20 mouse cellular contexts compared by ENCODE assay signal in genomic region chr11:30257085-30257484, GRCm38 (mm10). TPM values are rescaled to one million over a fixed set of nuclear protein-coding genes. Genes with fewer than 3 reads are reported as not detected.
DNase-seq lines count a peak whose midpoint lies in the region; ATAC-seq and TF ChIP-seq lines count a peak whose summit lies in the region.
"Had no signal": no experiment of that assay in that cellular context is flagged by ENCODE, and none has a peak within 500 bp of the region (broad histone marks: within the 10 kb centered on the region; RNA-seq: fewer than 3 reads in every experiment).

No protein-coding gene starts in this region.

- peak; percentile 73 for DNase-seq in heart, adult 11 months
- DNase-seq in heart, postnatal 14 days: no peak
- DNase-seq in kidney, adult 2 months: peak; percentile 67
- no peak for DNase-seq in lung, postnatal 14 days
- peak; percentile 57 for DNase-seq in lung, postnatal 36 days
- DNase-seq in retina, embryonic 14.5 days (ENCODE audit: low spot score): no peak
- DNase-seq: adrenal gland, postnatal 25 days; cerebellum, adult 8-10 months; kidney, postnatal 25 days; spleen, adult 18-20 months; thymus, adult 2 months had no signal

- H3K4me3 ChIP-seq in kidney, adult 2 months (ENCODE audit: insufficient read depth, low read depth, low read length): no peak overlapping the region
- no peak overlapping the region for H3K4me3 ChIP-seq in kidney, embryonic 14.5 days (ENCODE audit: low read length)
- H3K4me3 ChIP-seq in lung, embryonic 16.5 days (ENCODE audit: low read length): no peak overlapping the region
- H3K4me3 ChIP-seq: embryonic facial prominence, embryonic 13.5 days; left cerebral cortex, adult 2 months; liver, embryonic 15.5 days; stomach, embryonic 15.5 days had no signal

- no peak overlapping the region for H3K9ac ChIP-seq in kidney, embryonic 14.5 days (ENCODE audit: low read depth, low read length)
- H3K9ac ChIP-seq in lung, embryonic 16.5 days (ENCODE audit: low read length): no peak overlapping the region
- H3K9ac ChIP-seq: embryonic facial prominence, embryonic 13.5 days; liver, embryonic 15.5 days; stomach, embryonic 15.5 days had no signal

- no peak overlapping the region for H3K4me2 ChIP-seq in kidney, embryonic 14.5 days (replicated peaks; ENCODE audit: low read depth, low read length)
- peak overlapping the region; percentile 22; the same call in 1 of the 2 replicates for H3K4me2 ChIP-seq in lung, embryonic 16.5 days (ENCODE audit: low read depth, low read length)
- H3K4me2 ChIP-seq: embryonic facial prominence, embryonic 13.5 days; liver, embryonic 15.5 days; stomach, embryonic 15.5 days had no signal

- no peaks in the 10 kb centered on the region; the same call in 1 of the 2 replicates for H3K36me3 ChIP-seq in kidney, adult 2 months (ENCODE audit: control insufficient read depth, insufficient read depth, low read length)
- H3K36me3 ChIP-seq in kidney, embryonic 14.5 days (ENCODE audit: control insufficient read depth, insufficient read depth, low read length): no peaks in the 10 kb centered on the region
- H3K36me3 ChIP-seq in lung, embryonic 16.5 days (ENCODE audit: control insufficient read depth, insufficient read depth, low read length): peaks cover 3% of the 10 kb centered on the region
- H3K36me3 ChIP-seq: embryonic facial prominence, embryonic 13.5 days; liver, embryonic 15.5 days; stomach, embryonic 15.5 days had no signal

- no peaks in the 10 kb centered on the region for H3K27me3 ChIP-seq in kidney, adult 2 months (replicated peaks; ENCODE audit: control insufficient read depth, insufficient read depth, low read length)
- H3K27me3 ChIP-seq in kidney, embryonic 14.5 days (ENCODE audit: control insufficient read depth, insufficient read depth, low read length): no peaks in the 10 kb centered on the region
- no peaks in the 10 kb centered on the region for H3K27me3 ChIP-seq in lung, embryonic 16.5 days (ENCODE audit: control insufficient read depth, insufficient read depth, low read depth, low read length)
- H3K27me3 ChIP-seq: embryonic facial prominence, embryonic 13.5 days; liver, embryonic 15.5 days; stomach, embryonic 15.5 days had no signal

- no peak overlapping the region for H3K27ac ChIP-seq in kidney, adult 2 months (ENCODE audit: insufficient read depth, low read depth, low read length)
- no peak overlapping the region for H3K27ac ChIP-seq in kidney, embryonic 14.5 days (ENCODE audit: low read depth, low read length)
- peak overlapping the region; percentile 87 for H3K27ac ChIP-seq in lung, embryonic 16.5 days (ENCODE audit: low read length)
- H3K27ac ChIP-seq: embryonic facial prominence, embryonic 13.5 days; left cerebral cortex, adult 2 months; liver, embryonic 15.5 days; stomach, embryonic 15.5 days had no signal

- intact Hi-C loops in heart, postnatal 14 days (cut with DNase I): no loop called here

- ATAC-seq in kidney, embryonic 14.5 days (ENCODE audit: low FRiP score, low TSS enrichment): no peak
- peak; percentile 76 for ATAC-seq in lung, embryonic 16.5 days (ENCODE audit: low read depth)
- ATAC-seq: activated CD4-positive, CD25-positive, alpha-beta regulatory T cell, adult 4 months; inflammation-experienced regulatory T-cells, adult 6 months; midbrain, embryonic 16.5 days had no signal

- TF ChIP-seq POLR2A in kidney, adult 2 months (IDR thresholded peaks at IDR 0.05; ENCODE audit: low read depth, low read length): no peak

- H3K4me1 ChIP-seq in kidney, adult 2 months (ENCODE audit: control insufficient read depth, insufficient read depth, low read length): peaks cover 25% of the 10 kb centered on the region
- H3K4me1 ChIP-seq in kidney, embryonic 14.5 days (ENCODE audit: control insufficient read depth, insufficient read depth, low read length): no peaks in the 10 kb centered on the region
- H3K4me1 ChIP-seq in lung, embryonic 16.5 days (replicated peaks; ENCODE audit: control insufficient read depth, insufficient read depth, low read length): peaks cover 14% of the 10 kb centered on the region
- H3K4me1 ChIP-seq: liver, embryonic 15.5 days had no signal

- no peak for TF ChIP-seq CTCF in kidney, adult 2 months (conservative IDR thresholded peaks at IDR 0.05; ENCODE audit: insufficient read depth, insufficient read length, low read depth, low read length)

- no peaks in the 10 kb centered on the region for H3K9me3 ChIP-seq in kidney, embryonic 14.5 days (ENCODE audit: control insufficient read depth, low read length)
- H3K9me3 ChIP-seq in lung, embryonic 16.5 days (ENCODE audit: control insufficient read depth, low read length): peaks cover 3% of the 10 kb centered on the region; the same call in 1 of the 2 replicates
- H3K9me3 ChIP-seq: embryonic facial prominence, embryonic 13.5 days; liver, embryonic 15.5 days; stomach, embryonic 15.5 days had no signal

RNA-seq across cellular contexts. Expression of gene Sptbn1, which starts 10.9 kb away (rescaled TPM):
- 100 to 1,000 TPM; 509 to 527 TPM for total RNA-seq in heart, postnatal 14 days (2021)
- polyA plus RNA-seq in kidney, adult 2 months (2012; rRNA removed): 118 and 140 TPM in 2 replicates
- 103 and 129 TPM in 2 replicates for polyA plus RNA-seq in kidney, embryonic 14.5 days (2014; fragmentation: Nextera tagmentation; extraction: Ambion mirVana)
- polyA plus RNA-seq in lung, embryonic 16.5 days (2015; fragmentation: Nextera tagmentation; extraction: Ambion mirVana): 169 and 187 TPM in 2 replicates

Comparison
In these comparisons a context has a peak if more than half of its experiments do, and no peak if none do; other contexts are left out.
1. DNase-seq: peak in heart, adult 11 months (single experiment), kidney, adult 2 months (single experiment) and lung, postnatal 36 days (single experiment); none in heart, postnatal 14 days (0 of 2), lung, postnatal 14 days (single experiment) and retina, embryonic 14.5 days (single experiment).